Comparison of ENCODE assay signal across 10 mouse cellular contexts in genomic region chr12:15896511-15896910, GRCm38 (mm10).
A peak's percentile ranks its signal among the peaks of the same experiment; 100 is the strongest.
DNase-seq lines count a peak whose midpoint lies in the region; TF ChIP-seq lines count a peak whose summit lies in the region.
"Had no signal": no experiment of that assay in that cellular context is flagged by ENCODE, and none has a peak within 500 bp of the region (broad histone marks: within the 10 kb centered on the region; RNA-seq: fewer than 3 reads in every experiment).

No protein-coding gene starts in this region.

- intact Hi-C loops in gastrocnemius, adult 2 months (cut with DNase I): no loop called here

- no peak for TF ChIP-seq CTCF in gastrocnemius, adult 2 months (IDR thresholded peaks at IDR 0.05)

- no peak overlapping the region for H3K4me3 ChIP-seq in gastrocnemius, adult 2 months
- H3K4me3 ChIP-seq: liver, embryonic 15.5 days; neural tube, embryonic 13.5 days had no signal

- H3K27ac ChIP-seq in gastrocnemius, adult 2 months: no peak overlapping the region
- H3K27ac ChIP-seq: liver, embryonic 15.5 days; neural tube, embryonic 13.5 days had no signal

- peak; percentile 8 to 9 for DNase-seq in layer of hippocampus, adult 8-10 months (ENCODE audit: low spot score in 2 of 2)
- no peak for DNase-seq in layer of hippocampus, adult 11-12 months (ENCODE audit: low spot score)
- peak; percentile 5 for DNase-seq in adrenal gland, postnatal 25 days
- DNase-seq in left cerebral cortex, adult 18-20 months (ENCODE audit: low spot score in 2 of 2): peak; percentile 54 to 73
- peak; percentile 67 to 77 for DNase-seq in right cerebral cortex, adult 2 months (ENCODE audit: low spot score in 2 of 2)
- no peak for DNase-seq in heart, adult 9 months (ENCODE audit: low spot score in 2 of 2)
- no peak for DNase-seq in ovary, postnatal 10 days (ENCODE audit: low spot score)
- DNase-seq in gastrocnemius, adult 2 months: no peak

Comparison
In these comparisons a context has a peak if more than half of its experiments do, and no peak if none do; other contexts are left out.
1. DNase-seq: peak in layer of hippocampus, adult 8-10 months (2 of 2), adrenal gland, postnatal 25 days (single experiment), left cerebral cortex, adult 18-20 months (2 of 2) and right cerebral cortex, adult 2 months (2 of 2); none in layer of hippocampus, adult 11-12 months (single experiment), heart, adult 9 months (0 of 2), ovary, postnatal 10 days (single experiment) and gastrocnemius, adult 2 months (single experiment).